Mouse (Mus musculus) liver, adult 2 months (tissue): ENCODE measurements at regions not wholly inside any gene's neighbourhood (a gene's known extent, or its start where the extent isn't known, plus 50 kb on each side); places are given as distances from the start of the nearest gene placed in this dataset.

ENCODE experiments used
- CTCF ChIP-seq: fragments of 200-500 bp; IDR thresholded peaks from 2 replicates; pipeline ENCODE4 v1.5.1; 2011; ENCODE audit warnings: low read depth, low read length, control low read depth
- POLR2A ChIP-seq: fragments of 200-500 bp; IDR thresholded peaks from 2 replicates; pipeline ENCODE4 v1.6.1; 2011; ENCODE audit warnings: low read length, control low read depth; ENCODE audit not compliant: insufficient read depth; ENCODE audit errors: extremely low read depth

- TF ChIP-seq POLR2A (no peak), CTCF (no peak)
Observed at GRCm38 (mm10) chr17:88270896-88271295, 169.6 kb upstream of the Foxn2 start.
